Mouse (Mus musculus): ENCODE data around the gene Fam227b.

Fam227b gene

GRCm38 (mm10) chr2:126061037-126061773, 90.6 kb downstream of the Fam227b start:
- DNase-seq (ENCODE audit: low spot score): no peak

- no peak for DNase-seq (ENCODE audit: low spot score)
Observed at GRCm38 (mm10) chr2:126060595-126060994, 91.2 kb downstream of the Fam227b start.

- no peak for DNase-seq (ENCODE audit: low spot score)
Observed at GRCm38 (mm10) chr2:126053657-126054056, 98.1 kb downstream of the Fam227b start.

GRCm38 (mm10) chr2:126052749-126053557, 98.9 kb downstream of the Fam227b start:
- no peak for DNase-seq (ENCODE audit: low spot score)

GRCm38 (mm10) chr2:126045621-126046020, 106.2 kb downstream of the Fam227b start:
- no peak for DNase-seq (ENCODE audit: low spot score)

- DNase-seq (ENCODE audit: low spot score): no peak
Observed at GRCm38 (mm10) chr2:126042674-126043073, 109.1 kb downstream of the Fam227b start.

- no peak for DNase-seq (ENCODE audit: low spot score)
Observed at GRCm38 (mm10) chr2:126041237-126041636, 110.6 kb downstream of the Fam227b start.

GRCm38 (mm10) chr2:126040651-126041050, 111.2 kb downstream of the Fam227b start:
- no peak for DNase-seq (ENCODE audit: low spot score)

GRCm38 (mm10) chr2:126039414-126039891, 112.4 kb downstream of the Fam227b start:
- no peak for DNase-seq (ENCODE audit: low spot score)

GRCm38 (mm10) chr2:126038221-126039000, 113.4 kb downstream of the Fam227b start:
- no peak for DNase-seq (ENCODE audit: low spot score)

GRCm38 (mm10) chr2:126036121-126036520, 115.7 kb downstream of the Fam227b start:
- no peak for DNase-seq (ENCODE audit: low spot score)

GRCm38 (mm10) chr2:126035013-126035770, 116.6 kb downstream of the Fam227b start:
- no peak for DNase-seq (ENCODE audit: low spot score)

- DNase-seq (ENCODE audit: low spot score): no peak
Observed at GRCm38 (mm10) chr2:126034379-126035005, 117.3 kb downstream of the Fam227b start, which contains the start of gene Fgf7. Gene Fgf7, plus strand, starts transcription at chr2:126034658.

- DNase-seq (ENCODE audit: low spot score): no peak
Observed at GRCm38 (mm10) chr2:126033114-126033972, 118.5 kb downstream of the Fam227b start.

- no peak for DNase-seq (ENCODE audit: low spot score)
Observed at GRCm38 (mm10) chr2:126031186-126031900, 120.5 kb downstream of the Fam227b start.

- no peak for DNase-seq (ENCODE audit: low spot score)
Observed at GRCm38 (mm10) chr2:126015763-126016473, 135.9 kb downstream of the Fam227b start.

- no peak for DNase-seq (ENCODE audit: low spot score)
Observed at GRCm38 (mm10) chr2:126014989-126015710, 136.7 kb downstream of the Fam227b start.

- DNase-seq (ENCODE audit: low spot score): no peak
Observed at GRCm38 (mm10) chr2:126006742-126007141, 145.1 kb downstream of the Fam227b start.

All from testis, postnatal 14 days (tissue).